Mouse (Mus musculus) kidney, postnatal 0 days (tissue): ENCODE data around the gene Gna12. TPM values are rescaled to one million over a fixed set of nuclear protein-coding genes. Genes with fewer than 3 reads are reported as not detected.

ENCODE experiments used
- ATAC-seq: fragments of 200-750 bp; cut with Nextera tagmentation; replicated peaks from 2 replicates; pipeline ENCODE4 v1.8.0; 2017; ENCODE audit warnings: low read depth, moderate number of reproducible peaks, moderate TSS enrichment, moderate library complexity; ENCODE audit not compliant: low FRiP score
- DNase-seq: peaks from one replicate; pipeline ENCODE4 v3.0.0-alpha.2; 2016; ENCODE audit warnings: low spot score
- H3K27ac ChIP-seq: fragments of 300-500 bp; sonication (generic); 2 replicates; pipeline ENCODE4 v1.5.1; 2014; ENCODE audit warnings: mild to moderate bottlenecking
- H3K27me3 ChIP-seq: fragments of 300-500 bp; sonication (generic); 2 replicates; pipeline ENCODE4 v1.6.1; 2014; ENCODE audit warnings: low read length, mixed read lengths; ENCODE audit not compliant: insufficient read depth
- H3K36me3 ChIP-seq: fragments of 300-500 bp; sonication (generic); 2 replicates; pipeline ENCODE4 v1.6.1; 2014; ENCODE audit warnings: low read length, mixed read lengths; ENCODE audit not compliant: insufficient read depth
- H3K4me1 ChIP-seq: fragments of 300-500 bp; sonication (generic); replicated peaks from 2 replicates; pipeline ENCODE4 v1.6.1; 2014; ENCODE audit warnings: antibody characterized with exemption, low read length, mixed read lengths; ENCODE audit not compliant: insufficient read depth
- H3K4me2 ChIP-seq: fragments of 300-500 bp; sonication (generic); 2 replicates; pipeline ENCODE4 v1.6.1; 2014; ENCODE audit warnings: mild to moderate bottlenecking, low read length, moderate library complexity, mixed read lengths
- H3K4me3 ChIP-seq: fragments of 300-500 bp; sonication (generic); replicated peaks from 2 replicates; pipeline ENCODE4 v1.5.1; 2014; ENCODE audit warnings: low read depth, low read length
- H3K9ac ChIP-seq: fragments of 300-500 bp; sonication (generic); 2 replicates; pipeline ENCODE4 v1.6.1; 2014; ENCODE audit warnings: low read depth, low read length
- H3K9me3 ChIP-seq: fragments of 300-500 bp; sonication (generic); replicated peaks from 2 replicates; pipeline ENCODE4 v1.6.1; 2016; ENCODE audit warnings: low read length, inconsistent platforms, mixed read lengths
- CTCF ChIP-seq: IDR thresholded peaks from 2 replicates; pipeline ENCODE4 v1.5.1; 2016; ENCODE audit warnings: antibody characterized with exemption, low read depth, mild to moderate bottlenecking, moderate library complexity
- WGBS: fragments of 180-500 bp; shearing (Covaris S2); extraction: QIAGEN DNeasy Blood & Tissue Kit; methylation state at CpG from one replicate; pipeline ENCODE4 v1.1.7; 2014; 5-methylcytosine and 5-hydroxymethylcytosine counted together
- polyA plus RNA-seq: library from polyadenylated mRNA; unstranded; fragments of >200 nt; fragmentation: Nextera tagmentation; extraction: Ambion mirVana; gene quantifications from 2 replicates; pipeline ENCODE4 v1.2.1, GENCODE M21; 2015

Gene Gna12
- polyA plus RNA-seq, 1 experiment from 2014 or later = 48.8 TPM

DNA sequence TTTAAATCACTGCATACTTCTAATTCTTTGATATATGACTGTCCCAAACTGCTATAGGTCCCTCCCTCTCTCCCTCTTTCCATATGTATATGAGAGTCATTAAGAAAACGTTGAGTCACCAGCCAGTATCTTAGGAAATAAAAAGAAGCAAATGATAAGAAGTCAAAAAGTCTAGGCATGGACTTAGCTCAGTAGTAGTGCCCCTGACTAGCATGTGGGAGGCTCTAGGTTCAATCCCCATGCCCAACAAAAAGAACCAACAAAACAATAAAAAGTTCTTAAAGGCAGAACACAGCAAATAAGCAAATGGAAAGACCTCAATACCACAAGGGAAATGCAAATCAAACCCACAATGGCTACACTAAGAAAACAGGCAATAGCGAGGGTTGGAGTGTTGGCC, 18.8 kb downstream of the Gna12 start:
- 50% methylated on average over 2 of the region's 2 CpGs for WGBS
- Histone ChIP-seq H3K4me2 (no peak overlapping the region), H3K9me3 (no peaks in the 10 kb centered on the region), H3K27ac (peak overlapping the region; percentile 55; the same call in 1 of the 2 replicates), H3K4me3 (no peak overlapping the region), H3K9ac (no peak overlapping the region), H3K4me1 (peaks cover 37% of the 10 kb centered on the region), H3K27me3 (no peaks in the 10 kb centered on the region), H3K36me3 (no peaks in the 10 kb centered on the region)
- DNase-seq (no peak), ATAC-seq (no peak)
- no peak for TF ChIP-seq CTCF

- ATAC-seq (no peak), DNase-seq (no peak)
- Histone ChIP-seq H3K4me2 (no peak overlapping the region), H3K4me1 (peaks cover 19% of the 10 kb centered on the region), H3K36me3 (no peaks in the 10 kb centered on the region), H3K9ac (no peak overlapping the region), H3K27ac (no peak overlapping the region), H3K4me3 (no peak overlapping the region), H3K9me3 (no peaks in the 10 kb centered on the region), H3K27me3 (no peaks in the 10 kb centered on the region)
- 42% methylated on average over 2 of the region's 2 CpGs for WGBS
- no peak for TF ChIP-seq CTCF
These were observed 23.3 kb downstream of the Gna12 start for GRCm38 (mm10) chr5:140806939-140807338.

DNA sequence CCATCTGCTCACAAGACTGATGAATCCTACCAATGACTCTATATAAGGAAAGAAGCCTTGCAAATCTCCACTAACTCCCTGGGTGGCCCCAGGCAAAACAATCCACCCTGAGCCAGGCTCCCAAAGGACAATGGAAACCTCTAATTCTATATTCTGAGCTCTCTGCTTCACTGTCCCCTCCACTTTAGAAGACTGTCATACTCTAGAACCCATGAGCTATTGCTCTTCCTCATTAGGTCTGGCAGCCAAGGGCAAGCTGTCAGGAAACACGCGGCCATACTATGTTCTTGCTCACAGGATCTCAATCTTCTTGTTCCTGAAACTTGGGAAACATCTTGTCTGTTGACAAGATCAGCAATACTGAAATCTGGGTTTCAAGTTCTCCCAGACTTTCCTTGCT, 24.0 kb downstream of the Gna12 start:
- no peak for ATAC-seq
- no peak for TF ChIP-seq CTCF

GRCm38 (mm10) chr5:140801782-140802181, 28.4 kb downstream of the Gna12 start:
- H3K27ac ChIP-seq = no peak overlapping the region
- ATAC-seq = no peak
- H3K9ac ChIP-seq = no peak overlapping the region
- no peaks in the 10 kb centered on the region for H3K36me3 ChIP-seq
- WGBS = 79% methylated on average over 5 of the region's 5 CpGs
- no peak for DNase-seq
- TF ChIP-seq CTCF = no peak
- no peak overlapping the region for H3K4me2 ChIP-seq
- H3K9me3 ChIP-seq = no peaks in the 10 kb centered on the region
- no peaks in the 10 kb centered on the region; the same call in 1 of the 2 replicates for H3K4me1 ChIP-seq
- H3K27me3 ChIP-seq = no peaks in the 10 kb centered on the region
- H3K4me3 ChIP-seq = no peak overlapping the region

More for the DNA sequence above, 24.0 kb downstream of the Gna12 start:
- H3K4me2 ChIP-seq = no peak overlapping the region
- H3K36me3 ChIP-seq = no peaks in the 10 kb centered on the region
- no peaks in the 10 kb centered on the region for H3K9me3 ChIP-seq
- H3K27ac ChIP-seq = no peak overlapping the region
- peaks cover 13% of the 10 kb centered on the region; the same call in 1 of the 2 replicates for H3K4me1 ChIP-seq
- WGBS = 80% methylated on average over 2 of the region's 2 CpGs
- no peak overlapping the region for H3K4me3 ChIP-seq
- no peak overlapping the region for H3K9ac ChIP-seq
- no peaks in the 10 kb centered on the region for H3K27me3 ChIP-seq
- DNase-seq = no peak

- H3K4me1 ChIP-seq = peaks cover 2% of the 10 kb centered on the region; the same call in 1 of the 2 replicates
- H3K36me3 ChIP-seq = no peaks in the 10 kb centered on the region
- no peak overlapping the region for H3K9ac ChIP-seq
- no peak overlapping the region for H3K4me3 ChIP-seq
- no peak overlapping the region for H3K27ac ChIP-seq
- no peak overlapping the region for H3K4me2 ChIP-seq
- H3K9me3 ChIP-seq = no peaks in the 10 kb centered on the region
- 75% methylated on average over 6 of the region's 6 CpGs for WGBS
- DNase-seq = no peak
- ATAC-seq = no peak
- H3K27me3 ChIP-seq = no peaks in the 10 kb centered on the region
- 0 out of 2 replicates have a peak, but pooled peaks have one; percentile 5 for TF ChIP-seq CTCF
These were observed 29.8 kb downstream of the Gna12 start for GRCm38 (mm10) chr5:140800288-140800923.

DNA sequence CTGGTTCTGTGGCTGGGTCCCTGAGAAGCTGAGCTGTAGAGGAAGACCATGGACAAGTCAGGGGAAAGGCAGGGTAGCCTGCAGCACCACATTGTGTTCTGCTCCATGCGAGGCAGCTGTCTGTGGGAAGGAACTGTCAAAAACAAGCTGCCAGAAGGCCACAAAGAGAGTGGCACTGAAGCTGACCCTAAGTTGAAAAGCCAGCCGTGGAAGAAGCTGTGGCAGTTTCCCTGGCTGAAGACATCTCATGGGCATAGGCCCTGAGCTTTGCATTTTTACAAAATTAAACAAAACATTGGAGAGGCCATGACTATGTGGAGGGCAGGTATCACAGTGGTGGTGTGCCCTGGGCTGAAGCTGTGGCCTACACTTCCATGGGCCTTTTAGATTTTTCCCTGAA, 31.0 kb downstream of the Gna12 start:
- DNase-seq = no peak
- H3K9ac ChIP-seq = no peak overlapping the region
- WGBS = 57% methylated on average over 2 of the region's 2 CpGs
- no peak overlapping the region for H3K4me3 ChIP-seq
- no peak overlapping the region for H3K4me2 ChIP-seq
- no peaks in the 10 kb centered on the region for H3K36me3 ChIP-seq
- H3K4me1 ChIP-seq = peaks cover 7% of the 10 kb centered on the region; the same call in 1 of the 2 replicates
- no peak for ATAC-seq
- no peaks in the 10 kb centered on the region for H3K9me3 ChIP-seq
- no peak overlapping the region for H3K27ac ChIP-seq
- TF ChIP-seq CTCF = no peak
- no peaks in the 10 kb centered on the region for H3K27me3 ChIP-seq
